Mouse (Mus musculus): ENCODE measurements at regions not wholly inside any gene's neighbourhood (a gene's known extent, or its start where the extent isn't known, plus 50 kb on each side); places are given as distances from the start of the nearest gene placed in this dataset.

- peak; percentile 11 for DNase-seq (ENCODE audit: low spot score)
These were observed 73.1 kb downstream of the Olfr444 start for GRCm38 (mm10) chr6:43021967-43022366.
